Mouse (Mus musculus) hindbrain, embryonic 12.5 days (tissue): ENCODE results near the gene Grsf1. TPM values are rescaled to one million over a fixed set of nuclear protein-coding genes. Genes with fewer than 3 reads are reported as not detected.

Experiments used
- polyA plus RNA-seq: library from polyadenylated mRNA; unstranded; fragments of >200 nt; fragmentation: Nextera tagmentation; extraction: Ambion mirVana; gene quantifications from 2 replicates; pipeline ENCODE4 v1.2.1, GENCODE M21; 2016

Gene Grsf1
- polyA plus RNA-seq, 1 experiment from 2014 or later = 88.9 TPM

Other genes starting within 250 kb of the Grsf1 start
- gene Ambn, start 220.2 kb downstream of the Grsf1 start, polyA plus RNA-seq = not detected in 2 replicates
- gene Enam, start 188.2 kb downstream of the Grsf1 start, polyA plus RNA-seq = not detected in 2 replicates
- 0.27 and 0.35 TPM in 2 replicates for gene Jchain, start 148.3 kb downstream of the Grsf1 start, polyA plus RNA-seq
- gene Utp3, start 121.7 kb downstream of the Grsf1 start, polyA plus RNA-seq = 60.9 and 62.7 TPM in 2 replicates
- gene Rufy3, start 111.1 kb downstream of the Grsf1 start, polyA plus RNA-seq = 229 and 258 TPM in 2 replicates
- gene Mob1b, start 44.7 kb upstream of the Grsf1 start, polyA plus RNA-seq = 14.7 and 16.2 TPM in 2 replicates
- 90.8 and 92.2 TPM in 2 replicates for gene Dck, start 88.8 kb upstream of the Grsf1 start, polyA plus RNA-seq
- 2.8 and 3.2 TPM in 2 replicates for gene Slc4a4, start 210.6 kb upstream of the Grsf1 start, polyA plus RNA-seq